Mouse (Mus musculus) embryonic facial prominence, embryonic 12.5 days (tissue): Measurements from ENCODE around the gene Cyth2. TPM values are rescaled to one million over a fixed set of nuclear protein-coding genes. Genes with fewer than 3 reads are reported as not detected.

ENCODE experiments used
- ATAC-seq: fragments of 200-750 bp; cut with Nextera tagmentation; 2 replicates; pipeline ENCODE4 v1.8.0; 2017; ENCODE audit not compliant: insufficient number of reproducible peaks, insufficient read depth, low FRiP score, low TSS enrichment
- H3K27ac ChIP-seq: fragments of 300-500 bp; sonication (generic); 2 replicates; pipeline ENCODE4 v1.5.1; 2016; ENCODE audit warnings: mild to moderate bottlenecking
- H3K27me3 ChIP-seq: fragments of 300-500 bp; sonication (generic); 2 replicates; pipeline ENCODE4 v1.6.1; 2016; ENCODE audit warnings: mild to moderate bottlenecking, moderate library complexity
- H3K36me3 ChIP-seq: fragments of 300-500 bp; sonication (generic); 2 replicates; pipeline ENCODE4 v1.6.1; 2016; ENCODE audit warnings: mild to moderate bottlenecking
- H3K4me1 ChIP-seq: fragments of 300-500 bp; sonication (generic); 2 replicates; pipeline ENCODE4 v1.6.1; 2016
- H3K4me2 ChIP-seq: fragments of 300-500 bp; sonication (generic); replicated peaks from 2 replicates; pipeline ENCODE4 v1.6.1; 2016; ENCODE audit warnings: mild to moderate bottlenecking, moderate library complexity
- H3K4me3 ChIP-seq: fragments of 300-500 bp; sonication (generic); 2 replicates; pipeline ENCODE4 v1.5.1; 2016; ENCODE audit warnings: mild to moderate bottlenecking
- H3K9ac ChIP-seq: fragments of 300-500 bp; sonication (generic); 2 replicates; pipeline ENCODE4 v1.6.1; 2016; ENCODE audit warnings: mild to moderate bottlenecking, moderate library complexity
- H3K9me3 ChIP-seq: fragments of 300-500 bp; sonication (generic); 2 replicates; pipeline ENCODE4 v1.6.1; 2016; ENCODE audit warnings: mild to moderate bottlenecking, moderate library complexity
- WGBS: fragments of 180-500 bp; shearing (Covaris S2); methylation state at CpG from one replicate; pipeline ENCODE4 v1.1.7; 2016; 5-methylcytosine and 5-hydroxymethylcytosine counted together
- polyA plus RNA-seq: library from polyadenylated mRNA; unstranded; fragments of >200 nt; fragmentation: Nextera tagmentation; extraction: Ambion mirVana; gene quantifications from 2 replicates; pipeline ENCODE4 v1.2.1, GENCODE M21; 2016

Gene Cyth2
- polyA plus RNA-seq, 1 experiment from 2014 or later = 173 TPM

DNA sequence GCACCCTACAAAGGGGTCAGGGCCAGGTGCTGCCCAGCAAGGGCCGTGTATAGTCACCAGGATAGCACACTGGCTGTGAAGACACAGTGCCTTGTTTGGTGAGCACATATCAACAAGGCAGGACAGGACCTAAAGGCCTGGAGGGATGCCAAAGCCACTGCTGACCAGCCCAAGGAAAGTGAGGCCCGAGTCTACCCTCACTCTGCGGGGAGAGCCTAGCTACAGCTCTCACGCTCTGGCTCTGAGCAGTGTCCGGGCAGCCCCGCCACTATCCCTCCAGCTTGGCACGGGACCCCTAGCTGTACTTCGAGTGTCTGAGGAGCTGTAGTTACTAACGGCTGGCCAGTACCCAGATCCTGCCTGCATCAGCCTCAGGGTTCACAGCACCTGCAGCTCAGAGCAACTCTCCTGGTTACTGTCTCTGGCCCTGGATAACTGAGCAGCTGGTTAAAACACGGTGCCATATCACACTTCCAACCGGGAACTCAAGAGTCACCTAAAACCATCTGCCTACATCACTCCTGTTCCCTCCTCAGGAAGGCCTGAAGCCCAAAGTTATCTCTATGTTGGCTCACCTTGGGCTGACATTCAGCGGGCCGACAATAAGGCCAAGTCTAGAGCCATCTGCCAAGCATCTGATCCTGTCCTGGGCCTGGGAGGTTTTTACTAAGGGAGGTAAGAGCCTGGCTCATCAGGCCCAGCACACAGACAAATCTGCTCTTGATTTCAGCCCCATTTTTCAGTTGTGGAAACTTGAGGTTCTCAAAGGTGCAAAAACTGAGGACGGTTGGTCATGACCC is 4.9 kb downstream of the Cyth2 start:
- 83% methylated on average over 14 of the region's 14 CpGs for WGBS
- Histone ChIP-seq H3K9me3 (no peaks in the 10 kb centered on the region), H3K27ac (no peak overlapping the region), H3K4me2 (no peak overlapping the region), H3K9ac (no peak overlapping the region), H3K4me3 (no peak overlapping the region), H3K27me3 (no peaks in the 10 kb centered on the region), H3K4me1 (peaks cover 12% of the 10 kb centered on the region), H3K36me3 (peaks cover 65% of the 10 kb centered on the region)
- no peak for ATAC-seq

GRCm38 (mm10) chr7:45808471-45808870 is 5.9 kb downstream of the Cyth2 start:
- ATAC-seq = no peak
- 44% methylated on average over 11 of the region's 11 CpGs for WGBS
- Histone ChIP-seq H3K9ac (no peak overlapping the region), H3K27ac (no peak overlapping the region), H3K27me3 (no peaks in the 10 kb centered on the region), H3K9me3 (no peaks in the 10 kb centered on the region), H3K4me3 (no peak overlapping the region), H3K4me2 (no peak overlapping the region), H3K36me3 (peaks cover 67% of the 10 kb centered on the region), H3K4me1 (peaks cover 12% of the 10 kb centered on the region)

DNA sequence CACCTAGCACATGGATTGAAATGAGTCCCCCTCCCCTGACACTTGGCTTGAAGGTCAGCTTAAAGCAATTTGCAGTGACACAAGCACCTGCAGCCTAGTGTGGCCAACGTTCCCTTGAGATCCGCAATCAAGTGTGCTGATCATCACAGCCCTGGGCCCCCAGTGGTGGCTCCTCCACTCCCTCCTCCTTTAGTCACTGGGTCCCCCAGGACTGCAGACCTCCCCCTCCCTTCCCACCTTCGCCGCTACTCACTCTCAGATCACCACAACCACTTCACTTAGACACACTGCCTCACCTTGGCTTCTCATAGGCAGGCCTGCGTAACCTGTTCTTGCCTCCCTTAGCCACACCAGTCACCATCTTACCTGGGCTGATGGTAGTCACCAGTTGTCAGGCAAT is 8.4 kb downstream of the Cyth2 start:
- H3K36me3 ChIP-seq = peaks cover 60% of the 10 kb centered on the region
- H3K9ac ChIP-seq = no peak overlapping the region
- no peak for ATAC-seq
- WGBS = 64% methylated on average over 5 of the region's 5 CpGs
- no peaks in the 10 kb centered on the region for H3K9me3 ChIP-seq
- H3K4me2 ChIP-seq = no peak overlapping the region
- no peak overlapping the region for H3K4me3 ChIP-seq
- 0 out of 2 replicates have a peak overlapping the region, but pooled peaks have one; percentile 12 for H3K27ac ChIP-seq
- H3K4me1 ChIP-seq = 0 out of 2 replicates have a peak, but pooled peaks cover 3% of the 10 kb centered on the region
- 0 out of 2 replicates have a peak, but pooled peaks cover 2% of the 10 kb centered on the region for H3K27me3 ChIP-seq

- 91% methylated on average over 6 of the region's 6 CpGs for WGBS
These were observed 11.8 kb downstream of the Cyth2 start for GRCm38 (mm10) chr7:45802551-45802950.

DNA sequence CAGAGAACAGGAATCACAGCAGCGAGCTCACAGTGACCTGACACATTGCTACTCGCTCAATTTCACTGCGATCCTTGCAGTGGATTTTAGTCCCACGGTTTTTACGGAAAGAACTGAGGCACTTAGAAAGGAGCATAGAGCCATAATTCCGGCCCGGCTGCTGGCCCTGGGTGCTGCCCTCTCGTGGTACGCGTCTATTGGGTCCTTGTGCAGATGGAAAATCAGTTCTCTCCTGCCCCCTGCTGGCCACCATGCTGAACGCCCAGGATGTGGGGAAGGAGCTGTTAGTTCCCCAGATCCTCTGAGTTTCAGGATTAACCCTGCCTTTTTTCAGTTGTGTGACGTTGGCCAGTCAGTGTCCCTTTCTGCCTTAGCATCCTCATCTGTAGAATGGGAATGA is 13.0 kb downstream of the Cyth2 start:
- no peaks in the 10 kb centered on the region for H3K9me3 ChIP-seq
- H3K4me3 ChIP-seq = no peak overlapping the region
- H3K4me1 ChIP-seq = peaks cover 28% of the 10 kb centered on the region
- H3K9ac ChIP-seq = no peak overlapping the region
- H3K27me3 ChIP-seq = peaks cover 36% of the 10 kb centered on the region
- no peak overlapping the region for H3K27ac ChIP-seq
- 2% methylated on average over 12 of the region's 12 CpGs for WGBS
- H3K4me2 ChIP-seq = peak overlapping the region; percentile 19
- H3K36me3 ChIP-seq = peaks cover 23% of the 10 kb centered on the region
- no peak for ATAC-seq

More at GRCm38 (mm10) chr7:45802551-45802950, 11.8 kb downstream of the Cyth2 start:
- no peak overlapping the region for H3K4me3 ChIP-seq
- no peaks in the 10 kb centered on the region for H3K9me3 ChIP-seq
- H3K4me2 ChIP-seq = no peak overlapping the region
- no peak for ATAC-seq
- peaks cover 23% of the 10 kb centered on the region for H3K4me1 ChIP-seq
- H3K36me3 ChIP-seq = peaks cover 27% of the 10 kb centered on the region
- H3K27ac ChIP-seq = no peak overlapping the region
- peaks cover 24% of the 10 kb centered on the region for H3K27me3 ChIP-seq
- no peak overlapping the region for H3K9ac ChIP-seq

GRCm38 (mm10) chr7:45800546-45801204 is 13.7 kb downstream of the Cyth2 start:
- Histone ChIP-seq H3K4me1 (peaks cover 28% of the 10 kb centered on the region), H3K4me3 (0 out of 2 replicates have a peak overlapping the region, but pooled peaks have one; percentile 0), H3K4me2 (peak overlapping the region; percentile 19), H3K9ac (no peak overlapping the region), H3K9me3 (no peaks in the 10 kb centered on the region), H3K36me3 (peaks cover 28% of the 10 kb centered on the region), H3K27ac (no peak overlapping the region), H3K27me3 (peaks cover 39% of the 10 kb centered on the region)
- 21% methylated on average over 21 of the region's 25 CpGs for WGBS
- ATAC-seq = no peak

- H3K4me1 ChIP-seq = peaks cover 28% of the 10 kb centered on the region
These were observed 14.4 kb downstream of the Cyth2 start for GRCm38 (mm10) chr7:45800001-45800400.

DNA sequence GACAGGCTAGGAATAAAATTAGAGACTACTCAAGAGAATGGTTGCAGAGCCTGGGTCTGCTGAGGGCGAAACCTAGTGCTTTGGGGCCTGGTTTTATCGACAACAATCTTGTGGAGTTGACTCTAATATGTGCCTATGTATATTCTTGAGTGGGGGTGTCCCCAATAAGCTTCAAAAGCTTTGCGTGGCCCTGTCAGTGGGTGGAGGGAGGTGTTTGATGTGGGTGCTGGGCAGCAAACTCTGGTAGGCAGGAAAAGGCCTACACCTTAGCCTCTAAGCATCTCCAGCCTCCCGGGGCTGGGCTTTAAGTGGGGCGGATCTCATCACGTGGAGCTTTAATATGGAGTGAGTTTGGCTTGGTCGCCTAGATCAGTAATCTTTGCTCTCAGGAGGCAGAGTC is 15.4 kb downstream of the Cyth2 start:
- Histone ChIP-seq H3K36me3 (peaks cover 45% of the 10 kb centered on the region), H3K4me1 (peaks cover 28% of the 10 kb centered on the region), H3K4me3 (no peak overlapping the region), H3K27me3 (peaks cover 44% of the 10 kb centered on the region), H3K4me2 (peak overlapping the region; percentile 83), H3K9me3 (no peaks in the 10 kb centered on the region), H3K27ac (no peak overlapping the region), H3K9ac (0 out of 2 replicates have a peak overlapping the region, but pooled peaks have one; percentile 64)
- ATAC-seq = no peak
- 52% methylated on average over 7 of the region's 7 CpGs for WGBS

More at GRCm38 (mm10) chr7:45800001-45800400, 14.4 kb downstream of the Cyth2 start:
- H3K9ac ChIP-seq = no peak overlapping the region
- H3K27me3 ChIP-seq = peaks cover 43% of the 10 kb centered on the region
- no peak for ATAC-seq
- H3K4me2 ChIP-seq = peak overlapping the region; percentile 19; the same call in 1 of the 2 replicates
- H3K36me3 ChIP-seq = peaks cover 35% of the 10 kb centered on the region
- no peak overlapping the region for H3K27ac ChIP-seq
- 35% methylated on average over 7 of the region's 7 CpGs for WGBS
- H3K4me3 ChIP-seq = no peak overlapping the region
- H3K9me3 ChIP-seq = no peaks in the 10 kb centered on the region

DNA sequence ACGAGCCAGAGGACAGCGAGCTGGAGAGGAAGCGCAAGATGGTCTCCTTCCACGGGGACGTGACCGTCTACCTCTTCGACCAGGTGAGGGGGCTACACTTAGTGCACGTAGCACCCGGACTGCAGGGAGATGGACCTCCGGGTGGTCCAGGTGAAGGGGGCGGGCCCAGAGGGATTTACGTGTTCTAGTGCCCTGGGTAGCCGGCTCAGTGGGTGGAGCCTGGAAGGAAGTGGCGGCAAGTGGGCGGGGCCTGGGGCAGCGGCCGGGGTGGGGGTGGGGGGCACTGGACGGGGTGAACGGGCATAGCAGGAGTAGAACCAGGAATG is 15.9 kb downstream of the Cyth2 start:
- no peak for ATAC-seq
- H3K9ac ChIP-seq = peak overlapping the region; percentile 64

GRCm38 (mm10) chr7:45797661-45798510 is 16.5 kb downstream of the Cyth2 start:
- 2% methylated on average over 59 of the region's 60 CpGs for WGBS
- Histone ChIP-seq H3K27ac (0 out of 2 replicates have a peak overlapping the region, but pooled peaks have one; percentile 3), H3K4me1 (peaks cover 28% of the 10 kb centered on the region), H3K9me3 (no peaks in the 10 kb centered on the region), H3K4me2 (peak overlapping the region; percentile 83), H3K36me3 (peaks cover 48% of the 10 kb centered on the region), H3K9ac (peak overlapping the region; percentile 64), H3K4me3 (peak overlapping the region; percentile 44), H3K27me3 (peaks cover 46% of the 10 kb centered on the region)
- no peak for ATAC-seq

More for the DNA sequence above, 15.9 kb downstream of the Cyth2 start:
- H3K9me3 ChIP-seq = no peaks in the 10 kb centered on the region
- H3K27me3 ChIP-seq = peaks cover 46% of the 10 kb centered on the region
- H3K4me1 ChIP-seq = peaks cover 28% of the 10 kb centered on the region
- H3K27ac ChIP-seq = no peak overlapping the region
- WGBS = 3% methylated on average over 19 of the region's 19 CpGs
- peak overlapping the region; percentile 44 for H3K4me3 ChIP-seq
- H3K36me3 ChIP-seq = peaks cover 48% of the 10 kb centered on the region
- peak overlapping the region; percentile 83 for H3K4me2 ChIP-seq

DNA sequence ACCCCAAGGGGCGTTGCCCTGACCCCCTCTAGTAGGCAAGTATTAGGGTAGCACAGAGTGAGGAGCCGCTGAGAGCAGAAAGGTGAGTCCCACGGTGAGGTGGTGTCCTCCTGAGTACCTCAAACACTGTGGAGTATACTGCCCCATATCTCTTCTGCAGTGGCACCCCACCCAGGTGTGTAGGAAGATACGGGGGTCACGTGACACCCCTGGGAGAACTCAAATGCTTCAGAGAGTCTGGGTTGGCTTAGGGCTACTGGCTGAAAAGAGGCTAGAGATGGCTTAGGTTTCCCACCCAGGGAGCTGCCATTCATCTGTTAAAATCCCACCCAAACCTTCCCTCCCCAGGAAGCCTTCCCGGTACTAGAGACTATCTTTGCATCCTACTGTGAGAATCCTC is 17.4 kb downstream of the Cyth2 start:
- Histone ChIP-seq H3K9ac (peak overlapping the region; percentile 64; the same call in 1 of the 2 replicates), H3K9me3 (no peaks in the 10 kb centered on the region), H3K36me3 (peaks cover 55% of the 10 kb centered on the region), H3K27me3 (peaks cover 46% of the 10 kb centered on the region), H3K4me3 (no peak overlapping the region), H3K4me2 (no peak overlapping the region), H3K27ac (no peak overlapping the region), H3K4me1 (peaks cover 28% of the 10 kb centered on the region)
- 39% methylated on average over 6 of the region's 6 CpGs for WGBS
- no peak for ATAC-seq
